36 mouse cellular contexts compared by ENCODE assay signal in the genomic region with DNA sequence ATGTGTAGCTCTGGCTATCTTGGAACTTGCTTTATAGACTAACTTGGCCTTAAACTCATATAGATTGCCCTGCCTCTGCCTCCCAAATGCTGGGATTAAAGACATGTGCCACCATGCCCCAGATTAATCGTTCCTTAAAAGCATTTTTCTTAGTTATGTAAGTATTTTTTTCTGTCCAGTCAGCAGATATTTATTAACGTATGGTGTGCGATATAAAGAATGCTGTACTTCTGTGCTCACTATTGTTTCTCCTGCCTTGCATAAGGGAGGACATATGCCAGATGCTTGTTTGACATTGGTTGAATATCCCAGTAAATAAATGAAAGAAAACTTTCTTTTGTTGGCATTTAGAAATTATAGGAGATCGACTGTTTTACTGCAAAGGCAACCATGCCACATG. TPM values are rescaled to one million over a fixed set of nuclear protein-coding genes. Genes with fewer than 3 reads are reported as not detected.
"Had no signal": no experiment of that assay in that cellular context is flagged by ENCODE, and none has a peak within 500 bp of the region (broad histone marks: within the 10 kb centered on the region; RNA-seq: fewer than 3 reads in every experiment).

No protein-coding gene starts in this region.

- H3K9ac ChIP-seq: heart, embryonic 12.5 days; heart, embryonic 13.5 days; heart, embryonic 15.5 days; hindbrain, embryonic 12.5 days; hindbrain, embryonic 13.5 days; hindbrain, embryonic 14.5 days; hindbrain, embryonic 15.5 days; intestine, embryonic 15.5 days; kidney, embryonic 15.5 days had no signal

- H3K36me3 ChIP-seq: heart, embryonic 15.5 days; hindbrain, embryonic 12.5 days; intestine, embryonic 15.5 days had no signal

- H3K27me3 ChIP-seq: heart, embryonic 12.5 days; heart, embryonic 13.5 days; heart, embryonic 15.5 days; hindbrain, embryonic 12.5 days; hindbrain, embryonic 13.5 days; hindbrain, embryonic 15.5 days; intestine, embryonic 15.5 days; kidney, embryonic 15.5 days had no signal

- DNase-seq: heart, postnatal 10 days; heart, postnatal 14 days; heart, postnatal 36 days; heart, postnatal 4 days; kidney, adult 11 months; kidney, adult 18-20 months; kidney, adult 2 months; kidney, adult 8-10 months; kidney, adult 9 months; kidney, postnatal 10 days; kidney, postnatal 14 days; kidney, postnatal 25 days; kidney, postnatal 36 days; kidney, postnatal 4 days; layer of hippocampus, adult 9-11 months; layer of hippocampus, postnatal 36 days had no signal

- H3K9me3 ChIP-seq: heart, embryonic 12.5 days; heart, embryonic 15.5 days; hindbrain, embryonic 10.5 days; hindbrain, embryonic 12.5 days; hindbrain, embryonic 13.5 days; intestine, embryonic 15.5 days had no signal

- H3K27ac ChIP-seq: heart, embryonic 13.5 days; heart, embryonic 15.5 days; hindbrain, embryonic 10.5 days; hindbrain, embryonic 12.5 days; hindbrain, embryonic 13.5 days; hindbrain, embryonic 14.5 days; hindbrain, embryonic 15.5 days; hindbrain, postnatal 0 days; intestine, embryonic 15.5 days; kidney, embryonic 15.5 days; kidney, postnatal 0 days; layer of hippocampus, adult 2 months; left cerebral cortex, adult 2 months had no signal

- H3K4me1 ChIP-seq: hindbrain, embryonic 15.5 days; intestine, embryonic 15.5 days had no signal

- H3K4me2 ChIP-seq: heart, embryonic 11.5 days; heart, embryonic 12.5 days; heart, embryonic 13.5 days; heart, embryonic 15.5 days; hindbrain, embryonic 12.5 days; hindbrain, embryonic 13.5 days; hindbrain, embryonic 14.5 days; hindbrain, embryonic 15.5 days; intestine, embryonic 15.5 days; kidney, embryonic 15.5 days had no signal

- ATAC-seq: hindbrain, embryonic 16.5 days; hindbrain, postnatal 0 days; inflammation-experienced regulatory T-cells, adult 6 months; intestine, embryonic 15.5 days; intestine, embryonic 16.5 days; intestine, postnatal 0 days had no signal

- H3K4me3 ChIP-seq: heart, embryonic 12.5 days; heart, embryonic 13.5 days; heart, embryonic 15.5 days; hindbrain, embryonic 10.5 days; hindbrain, embryonic 12.5 days; hindbrain, embryonic 13.5 days; hindbrain, embryonic 15.5 days; intestine, embryonic 15.5 days; kidney, embryonic 15.5 days; layer of hippocampus, adult 2 months; left cerebral cortex, adult 2 months had no signal

RNA-seq across cellular contexts. Expression of a gene that starts 5.0 kb away (rescaled TPM):
- total RNA-seq: hematopoietic stem cell, adult 5-6 weeks had no signal
